Mouse (Mus musculus): ENCODE data around the gene Neurl3.
A peak's percentile ranks its signal among the peaks of the same experiment; 100 is the strongest.

DNA sequence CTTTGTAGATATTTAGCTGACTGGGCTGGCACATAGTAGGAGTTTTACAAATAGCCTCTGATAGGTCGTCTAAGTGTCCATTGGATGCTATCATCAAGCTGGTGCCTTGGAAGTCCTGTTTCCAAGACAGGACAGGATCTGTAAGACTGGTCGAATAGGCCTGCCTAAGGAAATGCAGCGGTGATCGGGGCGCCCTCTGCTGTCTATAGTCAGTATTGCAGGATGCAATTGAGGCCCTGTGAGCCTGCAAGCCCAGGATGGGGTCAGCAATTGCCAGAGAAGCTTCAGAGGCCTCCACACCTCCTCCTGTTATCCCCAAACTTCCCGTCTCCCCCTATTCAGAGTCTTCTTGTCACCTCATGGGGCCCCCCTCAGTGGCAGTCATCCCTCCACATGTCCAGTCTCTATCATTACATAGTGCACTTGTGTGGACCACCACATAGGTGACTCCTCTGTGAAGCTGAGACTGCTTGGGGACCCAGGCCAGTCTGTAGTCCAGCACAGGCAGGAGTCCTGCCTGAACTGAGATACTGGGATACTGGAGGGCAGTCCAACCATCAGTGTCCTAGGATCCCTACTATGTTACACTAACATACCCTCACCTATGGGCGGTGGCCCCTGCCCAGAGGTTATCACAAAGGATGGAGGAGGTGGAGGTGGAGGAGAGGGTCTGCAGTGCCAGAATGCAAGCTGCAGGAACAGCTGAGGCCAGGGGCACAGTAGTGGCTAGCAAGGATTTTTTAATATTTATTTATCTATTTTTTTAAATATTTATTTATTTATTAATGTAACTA is 3.0 kb upstream of the Neurl3 start:
- TF ChIP-seq CTCF (IDR thresholded peaks at IDR 0.05; ENCODE audit: low read depth), result peak; percentile 90
- no peak for TF ChIP-seq EP300 (optimal IDR thresholded peaks at IDR 0.05)
